Mouse (Mus musculus) lung, embryonic 16.5 days (tissue): ENCODE results near the gene Pgm1. TPM values are rescaled to one million over a fixed set of nuclear protein-coding genes. Genes with fewer than 3 reads are reported as not detected.

ENCODE experiments used
- ATAC-seq: fragments of 200-750 bp; cut with Nextera tagmentation; 2 replicates; pipeline ENCODE4 v1.8.0; 2017; ENCODE audit warnings: low read depth, mild to moderate bottlenecking, moderate library complexity
- H3K27ac ChIP-seq: fragments of 300-500 bp; sonication (generic); 2 replicates; pipeline ENCODE4 v1.5.1; 2014; ENCODE audit warnings: mild to moderate bottlenecking, control low read depth, low read length
- H3K27me3 ChIP-seq: fragments of 300-500 bp; sonication (generic); 2 replicates; pipeline ENCODE4 v1.6.1; 2014; ENCODE audit warnings: low read depth, low read length, mixed read lengths; ENCODE audit not compliant: control insufficient read depth, insufficient read depth
- H3K36me3 ChIP-seq: fragments of 300-500 bp; sonication (generic); 2 replicates; pipeline ENCODE4 v1.6.1; 2014; ENCODE audit warnings: low read length; ENCODE audit not compliant: control insufficient read depth, insufficient read depth
- H3K4me1 ChIP-seq: fragments of 300-500 bp; sonication (generic); replicated peaks from 2 replicates; pipeline ENCODE4 v1.6.1; 2014; ENCODE audit warnings: low read length, mixed read lengths; ENCODE audit not compliant: control insufficient read depth, insufficient read depth
- H3K4me2 ChIP-seq: fragments of 300-500 bp; sonication (generic); 2 replicates; pipeline ENCODE4 v1.6.1; 2014; ENCODE audit warnings: low read depth, low read length, control low read depth
- H3K4me3 ChIP-seq: fragments of 300-500 bp; sonication (generic); 2 replicates; pipeline ENCODE4 v1.5.1; 2014; ENCODE audit warnings: mild to moderate bottlenecking, low read length, control low read depth
- H3K9ac ChIP-seq: fragments of 300-500 bp; sonication (generic); 2 replicates; pipeline ENCODE4 v1.6.1; 2014; ENCODE audit warnings: low read length, control low read depth
- H3K9me3 ChIP-seq: fragments of 300-500 bp; sonication (generic); 2 replicates; pipeline ENCODE4 v1.6.1; 2016; ENCODE audit warnings: low read length; ENCODE audit not compliant: control insufficient read depth
- WGBS: fragments of 180-500 bp; shearing (Covaris S2); extraction: QIAGEN DNeasy Blood & Tissue Kit; methylation state at CpG from one replicate; pipeline ENCODE4 v1.1.7; 2014; 5-methylcytosine and 5-hydroxymethylcytosine counted together
- polyA plus RNA-seq: library from polyadenylated mRNA; unstranded; fragments of >200 nt; fragmentation: Nextera tagmentation; extraction: Ambion mirVana; gene quantifications from 2 replicates; pipeline ENCODE4 v1.2.1, GENCODE M21; 2015

The Pgm1 gene
- polyA plus RNA-seq, 1 experiment from 2014 or later = 90.6 TPM

DNA sequence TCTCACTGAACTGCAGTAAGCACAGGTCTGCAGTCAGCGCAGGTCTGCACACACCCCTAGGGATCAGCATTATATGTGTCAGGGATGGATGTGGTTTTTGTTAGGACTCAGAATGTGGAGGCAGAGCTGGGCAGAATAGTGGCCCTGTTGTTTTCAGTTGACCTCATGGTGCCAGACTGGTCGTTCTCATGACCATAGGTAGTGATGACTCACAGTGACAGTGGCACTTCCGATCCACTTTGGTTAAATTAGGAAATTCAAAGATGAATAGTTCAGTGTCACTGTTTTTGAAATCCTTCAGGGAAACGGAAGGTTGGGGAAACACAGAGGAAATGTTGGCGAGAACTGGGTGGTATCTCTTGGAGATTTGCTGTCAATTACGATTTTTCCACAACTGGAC is 43.7 kb downstream of the Pgm1 start:
- Histone ChIP-seq H3K4me1 (no peaks in the 10 kb centered on the region), H3K27me3 (no peaks in the 10 kb centered on the region), H3K27ac (no peak overlapping the region), H3K36me3 (no peaks in the 10 kb centered on the region; the same call in 1 of the 2 replicates), H3K9ac (no peak overlapping the region), H3K4me2 (no peak overlapping the region), H3K4me3 (no peak overlapping the region), H3K9me3 (no peaks in the 10 kb centered on the region)
- no peak for ATAC-seq
- WGBS = 86% methylated on average over 6 of the region's 6 CpGs

DNA sequence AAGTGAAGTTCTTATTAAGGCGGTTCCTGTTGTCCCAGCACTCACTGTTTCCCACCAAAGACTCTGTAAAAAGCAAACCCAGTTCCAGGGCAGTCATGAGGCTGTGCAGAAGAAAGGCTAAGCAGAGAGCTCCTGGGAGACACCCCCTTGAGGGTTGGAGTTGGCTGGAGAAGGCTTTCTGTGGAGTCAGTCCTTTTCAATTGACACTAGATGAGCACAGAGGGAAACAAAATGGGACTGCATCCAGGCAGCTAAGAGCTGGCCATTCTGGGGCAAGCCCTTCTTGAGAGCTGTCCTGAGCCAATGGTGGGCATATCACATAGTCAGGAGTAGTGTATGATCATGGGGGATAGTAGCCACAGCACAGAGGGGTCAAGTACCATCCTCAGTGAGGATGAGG is 44.7 kb downstream of the Pgm1 start:
- no peak for ATAC-seq

DNA sequence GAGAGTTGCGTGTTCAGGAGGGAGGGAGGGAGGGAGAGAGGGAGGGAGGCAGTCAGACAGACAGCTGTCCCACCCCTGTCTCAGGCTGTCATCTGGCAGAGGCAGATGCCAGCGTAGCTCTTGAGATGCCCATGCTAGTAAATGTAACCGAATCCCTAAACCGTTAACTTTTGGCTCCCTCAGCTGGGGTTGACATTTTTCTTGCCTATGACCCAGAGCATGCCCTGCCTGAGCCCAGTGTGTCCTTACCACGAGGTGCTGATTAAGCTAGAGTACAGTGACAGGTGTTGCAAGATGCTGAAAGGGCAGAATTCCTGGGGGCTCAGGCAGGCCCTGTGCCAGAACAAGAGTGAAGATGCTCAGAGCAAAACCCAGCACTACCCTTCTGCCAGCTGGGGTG is 45.2 kb downstream of the Pgm1 start:
- no peaks in the 10 kb centered on the region; the same call in 1 of the 2 replicates for H3K36me3 ChIP-seq
- H3K9me3 ChIP-seq = no peaks in the 10 kb centered on the region
- H3K27me3 ChIP-seq = no peaks in the 10 kb centered on the region
- H3K9ac ChIP-seq = no peak overlapping the region
- H3K4me1 ChIP-seq = no peaks in the 10 kb centered on the region
- WGBS = 63% methylated on average over 5 of the region's 5 CpGs
- ATAC-seq = no peak
- H3K27ac ChIP-seq = no peak overlapping the region
- H3K4me2 ChIP-seq = no peak overlapping the region
- H3K4me3 ChIP-seq = no peak overlapping the region

More for the DNA sequence above, 44.7 kb downstream of the Pgm1 start:
- Histone ChIP-seq H3K36me3 (no peaks in the 10 kb centered on the region; the same call in 1 of the 2 replicates), H3K4me1 (no peaks in the 10 kb centered on the region), H3K27me3 (no peaks in the 10 kb centered on the region), H3K4me2 (no peak overlapping the region), H3K9me3 (no peaks in the 10 kb centered on the region), H3K27ac (no peak overlapping the region), H3K4me3 (no peak overlapping the region), H3K9ac (no peak overlapping the region)
- WGBS = 95% methylated on average over 1 of the region's 1 CpGs

DNA sequence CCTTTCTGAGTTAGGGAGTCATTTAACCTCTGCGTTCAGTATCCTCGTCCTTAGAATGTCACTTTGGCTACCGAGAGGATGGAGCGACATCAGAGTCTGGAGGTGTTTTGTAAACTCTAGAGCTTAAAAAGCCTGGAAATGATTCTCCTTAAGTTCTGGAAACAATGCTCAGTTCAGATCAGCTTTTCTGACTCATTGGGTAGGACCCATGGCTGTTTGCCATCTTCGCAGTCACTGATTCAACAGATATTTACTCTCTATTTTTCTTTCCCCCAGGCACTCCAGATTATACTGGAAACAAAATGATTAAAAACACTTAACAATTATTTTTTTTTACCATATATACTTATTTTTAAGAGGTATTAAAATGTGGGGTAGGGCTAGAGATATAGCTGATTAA is 50.1 kb downstream of the Pgm1 start:
- Histone ChIP-seq H3K27ac (no peak overlapping the region), H3K27me3 (no peaks in the 10 kb centered on the region), H3K9ac (no peak overlapping the region), H3K4me3 (no peak overlapping the region), H3K4me1 (no peaks in the 10 kb centered on the region), H3K36me3 (peaks cover 13% of the 10 kb centered on the region), H3K4me2 (no peak overlapping the region), H3K9me3 (no peaks in the 10 kb centered on the region)
- ATAC-seq = no peak
- WGBS = 71% methylated on average over 5 of the region's 5 CpGs

DNA sequence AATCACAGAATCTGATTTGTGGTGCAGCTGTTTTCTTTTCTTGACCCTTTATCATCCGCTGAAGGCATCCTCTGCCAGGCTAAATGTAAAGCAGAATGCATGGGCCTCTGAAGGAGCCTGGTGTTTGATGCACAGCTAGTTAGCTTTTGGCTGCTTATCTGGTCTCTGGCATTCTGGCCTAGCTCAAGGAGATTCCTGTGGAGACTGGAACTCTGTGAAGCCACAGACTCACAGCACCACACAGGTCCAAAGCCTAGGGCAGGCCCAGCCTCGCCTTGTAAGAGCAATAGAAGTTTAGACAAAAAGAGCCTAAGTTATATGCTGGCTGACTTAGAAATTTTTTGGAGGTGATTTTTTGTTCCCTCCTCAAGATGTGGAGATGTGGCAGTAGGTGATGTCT is 52.0 kb downstream of the Pgm1 start:
- H3K4me3 ChIP-seq = no peak overlapping the region
- H3K27ac ChIP-seq = no peak overlapping the region
- no peaks in the 10 kb centered on the region for H3K9me3 ChIP-seq
- no peak overlapping the region for H3K9ac ChIP-seq
- peaks cover 15% of the 10 kb centered on the region for H3K36me3 ChIP-seq
- no peak for ATAC-seq
- H3K27me3 ChIP-seq = no peaks in the 10 kb centered on the region
- H3K4me1 ChIP-seq = no peaks in the 10 kb centered on the region
- H3K4me2 ChIP-seq = no peak overlapping the region
- 84% methylated on average over 2 of the region's 2 CpGs for WGBS

DNA sequence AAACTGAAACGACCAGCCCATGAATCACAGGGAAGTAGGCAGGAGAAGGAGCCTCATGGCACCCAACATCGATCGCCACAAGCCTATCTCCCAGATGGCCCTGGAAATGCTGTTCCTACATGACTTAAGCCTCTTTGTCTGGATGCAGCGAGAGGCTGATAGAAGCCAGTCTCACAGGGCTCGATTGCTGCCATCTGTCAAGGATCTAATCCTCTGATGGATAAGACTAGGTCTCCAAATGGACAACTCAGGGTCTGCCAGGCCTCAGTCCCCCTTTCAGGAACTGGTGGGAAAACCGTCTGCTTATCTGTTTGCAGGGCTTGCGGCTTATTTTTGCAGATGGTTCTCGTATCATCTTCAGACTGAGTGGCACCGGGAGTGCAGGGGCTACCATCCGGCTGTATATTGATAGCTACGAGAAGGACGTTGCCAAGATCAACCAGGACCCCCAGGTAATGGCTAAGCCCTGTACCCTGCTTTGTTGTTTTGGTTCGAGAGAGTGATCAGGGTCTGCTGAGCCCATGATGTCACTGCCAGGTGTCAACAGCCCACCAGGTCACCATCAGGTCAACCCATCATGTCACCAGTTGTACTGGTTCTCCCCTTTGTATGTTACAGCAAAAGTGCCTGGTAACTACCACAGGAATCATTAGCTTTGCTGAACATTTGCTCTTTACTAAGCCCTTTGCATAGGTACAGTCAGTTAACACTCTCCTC is 54.6 kb downstream of the Pgm1 start:
- WGBS = 68% methylated on average over 13 of the region's 13 CpGs
- Histone ChIP-seq H3K9ac (no peak overlapping the region), H3K36me3 (peaks cover 15% of the 10 kb centered on the region), H3K9me3 (no peaks in the 10 kb centered on the region), H3K27ac (no peak overlapping the region), H3K4me1 (no peaks in the 10 kb centered on the region), H3K4me2 (no peak overlapping the region), H3K4me3 (no peak overlapping the region), H3K27me3 (no peaks in the 10 kb centered on the region)
- ATAC-seq = no peak

DNA sequence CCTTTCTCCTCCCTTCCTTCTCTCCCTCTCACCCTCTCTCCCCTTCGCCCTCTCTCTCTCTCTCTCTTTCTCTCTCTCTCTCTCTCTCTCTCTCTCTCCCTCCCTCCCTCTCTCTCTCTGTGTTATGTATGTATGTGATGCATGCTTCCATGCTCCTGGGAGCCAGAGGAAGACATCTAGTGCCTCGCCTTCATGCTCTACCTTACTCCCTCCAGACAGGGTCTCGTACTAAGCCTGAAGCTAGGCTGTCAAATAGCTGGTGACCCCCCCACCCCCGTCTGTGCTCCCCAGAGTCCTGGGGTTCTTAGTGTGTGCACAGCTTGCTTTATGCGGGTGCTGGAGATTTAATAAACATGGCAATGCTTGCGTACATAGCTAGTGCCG is 55.1 kb downstream of the Pgm1 start:
- ATAC-seq = no peak
- Histone ChIP-seq H3K36me3 (peaks cover 15% of the 10 kb centered on the region), H3K27me3 (no peaks in the 10 kb centered on the region), H3K4me3 (no peak overlapping the region), H3K4me2 (no peak overlapping the region), H3K9me3 (no peaks in the 10 kb centered on the region), H3K4me1 (no peaks in the 10 kb centered on the region), H3K27ac (no peak overlapping the region), H3K9ac (no peak overlapping the region)
- 72% methylated on average over 7 of the region's 7 CpGs for WGBS

DNA sequence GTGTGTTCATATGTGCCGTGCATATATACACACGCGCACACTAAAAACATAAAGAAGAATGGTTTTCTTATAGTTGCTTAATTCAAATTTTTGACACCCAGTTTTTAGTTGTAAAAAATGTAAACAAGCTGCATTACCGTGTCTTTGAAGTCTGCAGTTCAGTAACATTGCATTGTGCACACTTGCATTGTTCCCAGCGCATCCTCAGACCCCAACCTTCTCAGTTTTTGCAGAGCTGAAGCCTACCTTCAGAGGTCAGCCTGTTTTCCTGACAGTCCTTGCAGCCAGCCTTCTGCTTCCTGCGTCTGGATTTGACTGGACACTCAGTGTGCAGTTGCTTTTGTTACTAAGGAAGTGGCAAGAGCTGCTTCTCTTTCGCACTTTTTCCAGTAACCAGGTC is 55.9 kb downstream of the Pgm1 start:
- Histone ChIP-seq H3K36me3 (peaks cover 15% of the 10 kb centered on the region), H3K27ac (no peak overlapping the region), H3K4me3 (no peak overlapping the region), H3K4me2 (no peak overlapping the region), H3K27me3 (no peaks in the 10 kb centered on the region), H3K9ac (no peak overlapping the region), H3K4me1 (no peaks in the 10 kb centered on the region), H3K9me3 (no peaks in the 10 kb centered on the region)
- no peak for ATAC-seq
- WGBS = 72% methylated on average over 7 of the region's 7 CpGs

DNA sequence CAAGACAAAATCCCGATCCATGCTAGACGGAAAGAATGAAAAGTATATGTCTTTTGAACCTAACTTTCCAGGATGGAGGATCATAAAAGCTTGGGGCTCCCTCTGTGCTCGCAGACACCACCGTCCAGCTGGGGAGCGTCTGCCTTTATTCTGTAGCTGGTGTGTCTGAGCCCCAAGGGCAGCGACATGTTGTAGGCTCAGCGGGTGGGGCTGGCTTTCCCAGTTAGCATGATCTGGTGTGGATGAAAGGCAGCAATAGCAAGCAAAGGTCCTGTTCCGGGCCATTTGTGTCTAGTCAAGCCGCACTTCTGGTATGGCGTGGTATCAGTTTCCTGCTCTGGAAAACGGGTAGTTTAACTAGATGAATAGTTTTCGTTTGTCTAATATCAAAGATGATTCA is 56.4 kb downstream of the Pgm1 start:
- 75% methylated on average over 12 of the region's 12 CpGs for WGBS
- H3K27ac ChIP-seq = no peak overlapping the region
- H3K9me3 ChIP-seq = no peaks in the 10 kb centered on the region
- ATAC-seq = no peak
- no peak overlapping the region for H3K4me2 ChIP-seq
- no peak overlapping the region for H3K9ac ChIP-seq
- no peaks in the 10 kb centered on the region for H3K27me3 ChIP-seq
- no peak overlapping the region for H3K4me3 ChIP-seq
- peaks cover 11% of the 10 kb centered on the region; the same call in 1 of the 2 replicates for H3K36me3 ChIP-seq
- no peaks in the 10 kb centered on the region for H3K4me1 ChIP-seq

DNA sequence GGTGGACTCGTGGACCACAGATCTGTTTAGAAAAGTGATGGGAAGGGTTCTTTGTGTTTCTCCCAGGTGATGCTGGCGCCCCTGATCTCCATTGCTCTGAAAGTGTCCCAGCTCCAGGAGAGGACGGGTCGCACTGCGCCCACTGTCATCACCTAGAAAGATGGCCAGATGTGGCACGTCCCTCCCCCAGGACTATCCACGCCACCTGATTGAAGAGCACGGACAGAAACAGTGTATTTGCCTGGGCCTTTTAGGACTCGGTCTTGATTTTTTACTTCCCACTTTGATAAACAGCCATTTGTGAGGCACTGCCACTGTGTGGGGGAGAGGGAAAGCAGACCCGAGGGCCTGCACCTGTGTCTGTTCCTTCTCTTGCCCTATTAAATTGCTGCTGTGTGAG is 57.4 kb downstream of the Pgm1 start:
- Histone ChIP-seq H3K4me2 (no peak overlapping the region), H3K36me3 (peaks cover 11% of the 10 kb centered on the region; the same call in 1 of the 2 replicates), H3K27ac (no peak overlapping the region), H3K4me1 (no peaks in the 10 kb centered on the region), H3K27me3 (no peaks in the 10 kb centered on the region), H3K4me3 (no peak overlapping the region), H3K9me3 (no peaks in the 10 kb centered on the region), H3K9ac (no peak overlapping the region)
- 80% methylated on average over 10 of the region's 10 CpGs for WGBS
- ATAC-seq = no peak
